Mouse (Mus musculus): Measurements from ENCODE around the gene Pcsk7. TPM values are rescaled to one million over a fixed set of nuclear protein-coding genes. Genes with fewer than 3 reads are reported as not detected.
A peak's percentile ranks its signal among the peaks of the same experiment; 100 is the strongest.

The Pcsk7 gene
- total and polyA plus RNA-seq, 2 experiments from 2014 or later = 18.1 to 23.5 TPM

GRCm38 (mm10) chr9:45919895-45920294, 13.6 kb downstream of the Pcsk7 start:
- 63% methylated on average over 1 of the region's 1 CpGs for WGBS
- no peak for TF ChIP-seq CTCF (IDR thresholded peaks at IDR 0.05; ENCODE audit: low read depth)
- ATAC-seq (no peak), DNase-seq (ENCODE audit: low spot score) (no peak)
- Histone ChIP-seq H3K4me3 (ENCODE audit: low read length) (no peak overlapping the region), H3K27me3 (ENCODE audit: insufficient read depth, low read length) (no peaks in the 10 kb centered on the region), H3K36me3 (ENCODE audit: insufficient read depth, low read length) (peaks cover 44% of the 10 kb centered on the region), H3K27ac (no peak overlapping the region), H3K9me3 (ENCODE audit: low read length) (no peaks in the 10 kb centered on the region), H3K9ac (replicated peaks; ENCODE audit: low read length) (no peak overlapping the region), H3K4me1 (ENCODE audit: insufficient read depth, low read length) (peaks cover 3% of the 10 kb centered on the region; the same call in 1 of the 2 replicates), H3K4me2 (ENCODE audit: low read depth, low read length) (no peak overlapping the region)

- 85% methylated on average over 5 of the region's 5 CpGs for WGBS
- Histone ChIP-seq H3K9ac (replicated peaks; ENCODE audit: low read length) (no peak overlapping the region), H3K4me3 (ENCODE audit: low read length) (no peak overlapping the region), H3K4me2 (ENCODE audit: low read depth, low read length) (no peak overlapping the region), H3K27ac (no peak overlapping the region), H3K36me3 (ENCODE audit: insufficient read depth, low read length) (peaks cover 46% of the 10 kb centered on the region), H3K27me3 (ENCODE audit: insufficient read depth, low read length) (no peaks in the 10 kb centered on the region), H3K9me3 (ENCODE audit: low read length) (no peaks in the 10 kb centered on the region), H3K4me1 (ENCODE audit: insufficient read depth, low read length) (no peaks in the 10 kb centered on the region)
- DNase-seq (ENCODE audit: low spot score) (no peak), ATAC-seq (no peak)
- TF ChIP-seq CTCF (IDR thresholded peaks at IDR 0.05; ENCODE audit: low read depth) = no peak
These were observed 23.0 kb downstream of the Pcsk7 start for GRCm38 (mm10) chr9:45929285-45929684.

- no peak for DNase-seq (ENCODE audit: low spot score)
- peaks cover 32% of the 10 kb centered on the region for H3K36me3 ChIP-seq (ENCODE audit: insufficient read depth, low read length)
- no peak for ATAC-seq
- WGBS = 43% methylated on average over 1 of the region's 1 CpGs
- no peak overlapping the region for H3K9ac ChIP-seq (replicated peaks; ENCODE audit: low read length)
- no peaks in the 10 kb centered on the region for H3K4me1 ChIP-seq (ENCODE audit: insufficient read depth, low read length)
- H3K27me3 ChIP-seq (ENCODE audit: insufficient read depth, low read length) = no peaks in the 10 kb centered on the region
- no peak overlapping the region for H3K4me2 ChIP-seq (ENCODE audit: low read depth, low read length)
- no peak for TF ChIP-seq CTCF (IDR thresholded peaks at IDR 0.05; ENCODE audit: low read depth)
- H3K4me3 ChIP-seq (ENCODE audit: low read length) = no peak overlapping the region
- no peaks in the 10 kb centered on the region for H3K9me3 ChIP-seq (ENCODE audit: low read length)
- no peak overlapping the region for H3K27ac ChIP-seq
These were observed 25.7 kb downstream of the Pcsk7 start for GRCm38 (mm10) chr9:45931958-45932357.

GRCm38 (mm10) chr9:45932571-45933415, 26.5 kb downstream of the Pcsk7 start:
- TF ChIP-seq CTCF (IDR thresholded peaks at IDR 0.05; ENCODE audit: low read depth) = no peak
- ATAC-seq = no peak
- Histone ChIP-seq H3K9ac (replicated peaks; ENCODE audit: low read length) (no peak overlapping the region), H3K9me3 (ENCODE audit: low read length) (no peaks in the 10 kb centered on the region), H3K27me3 (ENCODE audit: insufficient read depth, low read length) (no peaks in the 10 kb centered on the region), H3K4me3 (ENCODE audit: low read length) (no peak overlapping the region), H3K4me1 (ENCODE audit: insufficient read depth, low read length) (no peaks in the 10 kb centered on the region), H3K27ac (no peak overlapping the region), H3K36me3 (ENCODE audit: insufficient read depth, low read length) (peaks cover 24% of the 10 kb centered on the region), H3K4me2 (ENCODE audit: low read depth, low read length) (no peak overlapping the region)
- 74% methylated on average over 11 of the region's 11 CpGs for WGBS
- DNase-seq (ENCODE audit: low spot score) = no peak

- H3K27me3 ChIP-seq (ENCODE audit: insufficient read depth, low read length) = no peaks in the 10 kb centered on the region
- no peaks in the 10 kb centered on the region for H3K9me3 ChIP-seq (ENCODE audit: low read length)
- ATAC-seq (0 out of 2 replicates have a peak, but pooled peaks have one; percentile 28), DNase-seq (ENCODE audit: low spot score) (no peak)
- H3K9ac ChIP-seq (replicated peaks; ENCODE audit: low read length) = 0 out of 2 replicates have a peak within 1 kb of the TSS, but pooled peaks have one; percentile 24
- no peak for TF ChIP-seq CTCF (IDR thresholded peaks at IDR 0.05; ENCODE audit: low read depth)
- peak within 1 kb of the TSS; percentile 33; the same call in 1 of the 2 replicates for H3K4me2 ChIP-seq (ENCODE audit: low read depth, low read length)
- H3K4me1 ChIP-seq (ENCODE audit: insufficient read depth, low read length) = no peaks in the 10 kb centered on the region
- H3K27ac ChIP-seq = no peak within 1 kb of the TSS
- peaks cover 19% of the 10 kb centered on the region; the same call in 1 of the 2 replicates for H3K36me3 ChIP-seq (ENCODE audit: insufficient read depth, low read length)
- no peak within 1 kb of the TSS for H3K4me3 ChIP-seq (ENCODE audit: low read length)
- 7% methylated on average over 21 of the region's 21 CpGs for WGBS
These were observed 29.4 kb downstream of the Pcsk7 start, which contains the start of gene Tagln for GRCm38 (mm10) chr9:45935628-45936210. Gene Tagln, minus strand, starts transcription at chr9:45936058.

GRCm38 (mm10) chr9:45936883-45937282, 30.6 kb downstream of the Pcsk7 start:
- peak; percentile 86 for TF ChIP-seq CTCF (IDR thresholded peaks at IDR 0.05; ENCODE audit: low read depth)
- no peak overlapping the region for H3K27ac ChIP-seq
- no peaks in the 10 kb centered on the region for H3K9me3 ChIP-seq (ENCODE audit: low read length)
- H3K4me2 ChIP-seq (ENCODE audit: low read depth, low read length) = no peak overlapping the region
- no peaks in the 10 kb centered on the region for H3K27me3 ChIP-seq (ENCODE audit: insufficient read depth, low read length)
- H3K36me3 ChIP-seq (ENCODE audit: insufficient read depth, low read length) = peaks cover 29% of the 10 kb centered on the region
- no peak overlapping the region for H3K4me3 ChIP-seq (ENCODE audit: low read length)
- H3K4me1 ChIP-seq (ENCODE audit: insufficient read depth, low read length) = no peaks in the 10 kb centered on the region
- peak; percentile 85 for DNase-seq (ENCODE audit: low spot score)
- ATAC-seq = peak; percentile 75
- H3K9ac ChIP-seq (replicated peaks; ENCODE audit: low read length) = no peak overlapping the region
- 20% methylated on average over 3 of the region's 3 CpGs for WGBS

Data from hindbrain, postnatal 0 days (tissue).